Mouse (Mus musculus) kidney, postnatal 0 days (tissue): ENCODE measurements at regions not wholly inside any gene's neighbourhood (a gene's known extent, or its start where the extent isn't known, plus 50 kb on each side); places are given as distances from the start of the nearest gene placed in this dataset.

ENCODE experiments used
- ATAC-seq: fragments of 200-750 bp; cut with Nextera tagmentation; replicated peaks from 2 replicates; pipeline ENCODE4 v1.8.0; 2017; ENCODE audit warnings: low read depth, moderate number of reproducible peaks, moderate TSS enrichment, moderate library complexity; ENCODE audit not compliant: low FRiP score
- DNase-seq: peaks from one replicate; pipeline ENCODE4 v3.0.0-alpha.2; 2016; ENCODE audit warnings: low spot score
- H3K27ac ChIP-seq: fragments of 300-500 bp; sonication (generic); 2 replicates; pipeline ENCODE4 v1.5.1; 2014; ENCODE audit warnings: mild to moderate bottlenecking
- H3K27me3 ChIP-seq: fragments of 300-500 bp; sonication (generic); 2 replicates; pipeline ENCODE4 v1.6.1; 2014; ENCODE audit warnings: low read length, mixed read lengths; ENCODE audit not compliant: insufficient read depth
- H3K36me3 ChIP-seq: fragments of 300-500 bp; sonication (generic); 2 replicates; pipeline ENCODE4 v1.6.1; 2014; ENCODE audit warnings: low read length, mixed read lengths; ENCODE audit not compliant: insufficient read depth
- H3K4me1 ChIP-seq: fragments of 300-500 bp; sonication (generic); replicated peaks from 2 replicates; pipeline ENCODE4 v1.6.1; 2014; ENCODE audit warnings: antibody characterized with exemption, low read length, mixed read lengths; ENCODE audit not compliant: insufficient read depth
- H3K4me2 ChIP-seq: fragments of 300-500 bp; sonication (generic); 2 replicates; pipeline ENCODE4 v1.6.1; 2014; ENCODE audit warnings: mild to moderate bottlenecking, low read length, moderate library complexity, mixed read lengths
- H3K4me3 ChIP-seq: fragments of 300-500 bp; sonication (generic); replicated peaks from 2 replicates; pipeline ENCODE4 v1.5.1; 2014; ENCODE audit warnings: low read depth, low read length
- H3K9ac ChIP-seq: fragments of 300-500 bp; sonication (generic); 2 replicates; pipeline ENCODE4 v1.6.1; 2014; ENCODE audit warnings: low read depth, low read length
- H3K9me3 ChIP-seq: fragments of 300-500 bp; sonication (generic); replicated peaks from 2 replicates; pipeline ENCODE4 v1.6.1; 2016; ENCODE audit warnings: low read length, inconsistent platforms, mixed read lengths
- CTCF ChIP-seq: IDR thresholded peaks from 2 replicates; pipeline ENCODE4 v1.5.1; 2016; ENCODE audit warnings: antibody characterized with exemption, low read depth, mild to moderate bottlenecking, moderate library complexity
- WGBS: fragments of 180-500 bp; shearing (Covaris S2); extraction: QIAGEN DNeasy Blood & Tissue Kit; methylation state at CpG from one replicate; pipeline ENCODE4 v1.1.7; 2014; 5-methylcytosine and 5-hydroxymethylcytosine counted together

GRCm38 (mm10) chr4:152686509-152687081 is 208.9 kb upstream of the Kcnab2 start:
- ATAC-seq (no peak), DNase-seq (no peak)
- TF ChIP-seq CTCF = peak; percentile 28; the same call in 1 of the 2 replicates
- Histone ChIP-seq H3K36me3 (no peaks in the 10 kb centered on the region), H3K9ac (no peak overlapping the region), H3K4me1 (no peaks in the 10 kb centered on the region), H3K27ac (no peak overlapping the region), H3K4me2 (no peak overlapping the region), H3K9me3 (no peaks in the 10 kb centered on the region), H3K4me3 (no peak overlapping the region), H3K27me3 (no peaks in the 10 kb centered on the region)
- 55% methylated on average over 12 of the region's 12 CpGs for WGBS

GRCm38 (mm10) chr4:152674140-152674539 is 196.5 kb upstream of the Kcnab2 start:
- Histone ChIP-seq H3K27me3 (no peaks in the 10 kb centered on the region), H3K4me2 (no peak overlapping the region), H3K4me3 (no peak overlapping the region), H3K27ac (no peak overlapping the region), H3K9ac (no peak overlapping the region), H3K9me3 (no peaks in the 10 kb centered on the region), H3K4me1 (no peaks in the 10 kb centered on the region), H3K36me3 (no peaks in the 10 kb centered on the region)
- no peak for TF ChIP-seq CTCF
- 0 out of 2 replicates have a peak, but pooled peaks have one; percentile 49 for ATAC-seq
- WGBS = 5% methylated on average over 11 of the region's 11 CpGs
- no peak for DNase-seq

- Histone ChIP-seq H3K9ac (no peak overlapping the region), H3K4me2 (no peak overlapping the region), H3K27me3 (no peaks in the 10 kb centered on the region), H3K27ac (no peak overlapping the region), H3K9me3 (no peaks in the 10 kb centered on the region), H3K36me3 (no peaks in the 10 kb centered on the region), H3K4me1 (no peaks in the 10 kb centered on the region), H3K4me3 (no peak overlapping the region)
- peak; percentile 59 for TF ChIP-seq CTCF
- DNase-seq = no peak
- ATAC-seq = no peak
- 46% methylated on average over 8 of the region's 8 CpGs for WGBS
Measured at GRCm38 (mm10) chr4:152663482-152663881, 185.8 kb upstream of the Kcnab2 start.

- 79% methylated on average over 12 of the region's 12 CpGs for WGBS
Measured at GRCm38 (mm10) chr4:152663069-152663468, 185.4 kb upstream of the Kcnab2 start.

GRCm38 (mm10) chr4:152662439-152662838 is 184.8 kb upstream of the Kcnab2 start:
- DNase-seq = no peak
- WGBS = 61% methylated on average over 11 of the region's 11 CpGs
- Histone ChIP-seq H3K9ac (no peak overlapping the region), H3K9me3 (no peaks in the 10 kb centered on the region), H3K27me3 (no peaks in the 10 kb centered on the region), H3K36me3 (no peaks in the 10 kb centered on the region), H3K4me1 (no peaks in the 10 kb centered on the region), H3K27ac (no peak overlapping the region), H3K4me2 (no peak overlapping the region), H3K4me3 (no peak overlapping the region)
- TF ChIP-seq CTCF = no peak
- no peak for ATAC-seq

More at GRCm38 (mm10) chr4:152663069-152663468, 185.4 kb upstream of the Kcnab2 start:
- Histone ChIP-seq H3K4me1 (no peaks in the 10 kb centered on the region), H3K27me3 (no peaks in the 10 kb centered on the region), H3K9ac (no peak overlapping the region), H3K9me3 (no peaks in the 10 kb centered on the region), H3K36me3 (no peaks in the 10 kb centered on the region), H3K4me2 (no peak overlapping the region), H3K4me3 (no peak overlapping the region), H3K27ac (no peak overlapping the region)
- DNase-seq = no peak
- ATAC-seq = no peak
- TF ChIP-seq CTCF = no peak; the same call in 1 of the 2 replicates

- ATAC-seq (peak; percentile 65; the same call in 1 of the 2 replicates), DNase-seq (peak; percentile 38)
- 0 out of 2 replicates have a peak overlapping the region, but pooled peaks have one; percentile 1 for H3K4me2 ChIP-seq
- no peak overlapping the region for H3K9ac ChIP-seq
- no peaks in the 10 kb centered on the region for H3K36me3 ChIP-seq
- no peaks in the 10 kb centered on the region for H3K9me3 ChIP-seq
- no peak overlapping the region for H3K27ac ChIP-seq
- 51% methylated on average over 8 of the region's 8 CpGs for WGBS
- H3K27me3 ChIP-seq = no peaks in the 10 kb centered on the region
- no peak for TF ChIP-seq CTCF
- 0 out of 2 replicates have a peak, but pooled peaks cover 7% of the 10 kb centered on the region for H3K4me1 ChIP-seq
- H3K4me3 ChIP-seq = no peak overlapping the region
Measured at GRCm38 (mm10) chr4:152650198-152650597, 172.5 kb upstream of the Kcnab2 start.
